Mouse (Mus musculus) liver, postnatal 0 days (tissue): ENCODE data around the gene Slc15a2. TPM values are rescaled to one million over a fixed set of nuclear protein-coding genes. Genes with fewer than 3 reads are reported as not detected.

ENCODE experiments used
- ATAC-seq: fragments of 200-750 bp; cut with Nextera tagmentation; 2 replicates; pipeline ENCODE4 v1.8.0; 2017; ENCODE audit warnings: mild to moderate bottlenecking, moderate library complexity
- DNase-seq: peaks from one replicate; pipeline ENCODE4 v3.0.0-alpha.2; 2016
- H3K27ac ChIP-seq: fragments of 300-500 bp; sonication (generic); 2 replicates; pipeline ENCODE4 v1.5.1; 2014; ENCODE audit warnings: antibody characterized with exemption, moderate library complexity, mild to moderate bottlenecking, low read depth
- H3K27me3 ChIP-seq: fragments of 300-500 bp; sonication (generic); 2 replicates; pipeline ENCODE4 v1.6.1; 2014; ENCODE audit warnings: low read length, control low read depth, mixed read lengths; ENCODE audit not compliant: insufficient read depth
- H3K36me3 ChIP-seq: fragments of 300-500 bp; sonication (generic); replicated peaks from 2 replicates; pipeline ENCODE4 v1.6.1; 2014; ENCODE audit warnings: mild to moderate bottlenecking, control low read depth, low read length, moderate library complexity, mixed read lengths; ENCODE audit not compliant: insufficient read depth
- H3K4me1 ChIP-seq: fragments of 300-500 bp; sonication (generic); 2 replicates; pipeline ENCODE4 v1.6.1; 2014; ENCODE audit warnings: antibody characterized with exemption, mild to moderate bottlenecking, control low read depth; ENCODE audit not compliant: insufficient read depth
- H3K4me2 ChIP-seq: fragments of 300-500 bp; sonication (generic); 2 replicates; pipeline ENCODE4 v1.6.1; 2014; ENCODE audit warnings: low read depth, mild to moderate bottlenecking, low read length, moderate library complexity, mixed read lengths
- H3K4me3 ChIP-seq: fragments of 300-500 bp; sonication (generic); 2 replicates; pipeline ENCODE4 v1.5.1; 2014; ENCODE audit warnings: low read depth, low read length
- H3K9ac ChIP-seq: fragments of 300-500 bp; sonication (generic); replicated peaks from 2 replicates; pipeline ENCODE4 v1.6.1; 2014; ENCODE audit warnings: mild to moderate bottlenecking, moderate library complexity
- H3K9me3 ChIP-seq: fragments of 300-500 bp; sonication (generic); 2 replicates; pipeline ENCODE4 v1.6.1; 2016; ENCODE audit warnings: mild to moderate bottlenecking, control low read depth, low read length, mixed read lengths
- CTCF ChIP-seq: sonication (generic); IDR thresholded peaks from 2 replicates; pipeline ENCODE4 v1.5.1; 2016; ENCODE audit warnings: antibody characterized with exemption, low read depth
- EP300 ChIP-seq: IDR thresholded peaks from 2 replicates; pipeline ENCODE4 v1.6.1; 2016; ENCODE audit warnings: antibody characterized with exemption, low read depth, mild to moderate bottlenecking
- WGBS: fragments of 180-500 bp; shearing (Covaris S2); extraction: QIAGEN DNeasy Blood & Tissue Kit; methylation state at CpG from one replicate; pipeline ENCODE4 v1.1.7; 2014; ENCODE audit not compliant: insufficient replicate concordance; 5-methylcytosine and 5-hydroxymethylcytosine counted together
- polyA plus RNA-seq: library from polyadenylated mRNA; unstranded; fragments of >200 nt; fragmentation: Nextera tagmentation; extraction: Ambion mirVana; gene quantifications from 2 replicates; pipeline ENCODE4 v1.2.1, GENCODE M21; 2015

Slc15a2 gene
- polyA plus RNA-seq, 1 experiment from 2014 or later: 1.8 TPM

GRCm38 (mm10) chr16:36771244-36771643 is 13.5 kb downstream of the Slc15a2 start:
- ATAC-seq (no peak), DNase-seq (no peak)
- no peaks in the 10 kb centered on the region for H3K4me1 ChIP-seq
- no peak overlapping the region for H3K4me3 ChIP-seq
- no peak for TF ChIP-seq CTCF
- TF ChIP-seq EP300: no peak
- no peaks in the 10 kb centered on the region for H3K27me3 ChIP-seq
- no peak overlapping the region for H3K9ac ChIP-seq
- no peak overlapping the region for H3K27ac ChIP-seq
- 81% methylated on average over 2 of the region's 2 CpGs for WGBS
- no peaks in the 10 kb centered on the region for H3K36me3 ChIP-seq
- H3K4me2 ChIP-seq: no peak overlapping the region
- H3K9me3 ChIP-seq: no peaks in the 10 kb centered on the region

- TF ChIP-seq EP300 (no peak), CTCF (no peak)
- Histone ChIP-seq H3K4me3 (no peak overlapping the region), H3K9ac (no peak overlapping the region), H3K4me2 (no peak overlapping the region), H3K9me3 (no peaks in the 10 kb centered on the region), H3K27ac (no peak overlapping the region), H3K36me3 (no peaks in the 10 kb centered on the region), H3K27me3 (no peaks in the 10 kb centered on the region), H3K4me1 (no peaks in the 10 kb centered on the region)
- 74% methylated on average over 4 of the region's 4 CpGs for WGBS
- DNase-seq (no peak), ATAC-seq (peak; percentile 58)
These were observed 13.9 kb downstream of the Slc15a2 start for GRCm38 (mm10) chr16:36770830-36771229.

GRCm38 (mm10) chr16:36770191-36770771 is 14.5 kb downstream of the Slc15a2 start:
- ATAC-seq (peak; percentile 72), DNase-seq (no peak)
- Histone ChIP-seq H3K9ac (no peak overlapping the region), H3K9me3 (no peaks in the 10 kb centered on the region), H3K4me3 (no peak overlapping the region), H3K4me1 (no peaks in the 10 kb centered on the region), H3K36me3 (no peaks in the 10 kb centered on the region), H3K27ac (no peak overlapping the region), H3K4me2 (0 out of 2 replicates have a peak overlapping the region, but pooled peaks have one; percentile 19), H3K27me3 (no peaks in the 10 kb centered on the region)
- TF ChIP-seq CTCF (no peak), EP300 (no peak)
- 71% methylated on average over 8 of the region's 13 CpGs for WGBS

- no peak overlapping the region for H3K9ac ChIP-seq
- H3K36me3 ChIP-seq: 0 out of 2 replicates have a peak, but pooled peaks cover 2% of the 10 kb centered on the region
- no peak for DNase-seq
- no peak for ATAC-seq
- TF ChIP-seq CTCF (no peak), EP300 (no peak)
- H3K4me2 ChIP-seq: no peak overlapping the region
- no peaks in the 10 kb centered on the region for H3K9me3 ChIP-seq
- H3K4me1 ChIP-seq: no peaks in the 10 kb centered on the region
- H3K4me3 ChIP-seq: no peak overlapping the region
- no peak overlapping the region for H3K27ac ChIP-seq
- WGBS: 58% methylated on average over 3 of the region's 3 CpGs
- no peaks in the 10 kb centered on the region for H3K27me3 ChIP-seq
These were observed 32.8 kb downstream of the Slc15a2 start for GRCm38 (mm10) chr16:36751979-36752378.

GRCm38 (mm10) chr16:36747767-36748166 is 37.0 kb downstream of the Slc15a2 start:
- TF ChIP-seq CTCF: no peak
- H3K36me3 ChIP-seq: no peaks in the 10 kb centered on the region
- no peak for ATAC-seq
- no peak overlapping the region for H3K27ac ChIP-seq
- 39% methylated on average over 2 of the region's 2 CpGs for WGBS
- H3K4me3 ChIP-seq: no peak overlapping the region
- H3K9ac ChIP-seq: no peak overlapping the region
- H3K4me2 ChIP-seq: no peak overlapping the region
- no peaks in the 10 kb centered on the region for H3K4me1 ChIP-seq
- no peaks in the 10 kb centered on the region for H3K27me3 ChIP-seq
- DNase-seq: no peak
- H3K9me3 ChIP-seq: no peaks in the 10 kb centered on the region

- 67% methylated on average over 4 of the region's 4 CpGs for WGBS
- no peak overlapping the region for H3K4me3 ChIP-seq
- DNase-seq (no peak), ATAC-seq (no peak)
- no peak overlapping the region for H3K27ac ChIP-seq
- H3K9ac ChIP-seq: no peak overlapping the region
- no peaks in the 10 kb centered on the region for H3K27me3 ChIP-seq
- H3K4me1 ChIP-seq: no peaks in the 10 kb centered on the region
- H3K4me2 ChIP-seq: no peak overlapping the region
- no peaks in the 10 kb centered on the region for H3K9me3 ChIP-seq
- no peak for TF ChIP-seq CTCF
- TF ChIP-seq EP300: no peak
- no peaks in the 10 kb centered on the region for H3K36me3 ChIP-seq
These were observed 37.7 kb downstream of the Slc15a2 start for GRCm38 (mm10) chr16:36747068-36747467.

GRCm38 (mm10) chr16:36743580-36743979 is 41.2 kb downstream of the Slc15a2 start:
- ATAC-seq (no peak), DNase-seq (no peak)
- no peaks in the 10 kb centered on the region for H3K9me3 ChIP-seq
- TF ChIP-seq CTCF (no peak), EP300 (no peak)
- no peak overlapping the region for H3K4me3 ChIP-seq
- 62% methylated on average over 8 of the region's 8 CpGs for WGBS
- H3K27me3 ChIP-seq: no peaks in the 10 kb centered on the region
- no peaks in the 10 kb centered on the region for H3K4me1 ChIP-seq
- H3K27ac ChIP-seq: no peak overlapping the region
- no peak overlapping the region for H3K4me2 ChIP-seq
- no peak overlapping the region for H3K9ac ChIP-seq
- no peaks in the 10 kb centered on the region for H3K36me3 ChIP-seq
